Mouse (Mus musculus) monocyte, adult 5-6 weeks (primary cell): ENCODE results near the gene Vsig1. TPM values are rescaled to one million over a fixed set of nuclear protein-coding genes. Genes with fewer than 3 reads are reported as not detected.

ENCODE experiments used
- total RNA-seq: library from RNA; stranded (forward); fragments of 200-1000, 200-491, 200-594 nt; gene quantifications from 3 replicates; pipeline ENCODE4 v1.2.3, GENCODE M21; 2017

Vsig1 gene
- total RNA-seq, 1 experiment from 2014 or later, result not detected

Other genes starting within 250 kb of the Vsig1 start
- 0.19 to 0.29 TPM in 2 of 3 replicates, not detected in the other for gene Mid2, start 243.0 kb upstream of the Vsig1 start, total RNA-seq
- not detected in 3 replicates for gene Tex13b, start 94.2 kb upstream of the Vsig1 start, total RNA-seq
- gene Psmd10, start 49.1 kb downstream of the Vsig1 start, total RNA-seq, result 36.5 to 48.1 TPM (median 45.6 TPM) in 3 replicates
- gene Atg4a, start 49.3 kb downstream of the Vsig1 start, total RNA-seq, result 32.5 to 41.4 TPM (median 40.1 TPM) in 3 replicates